Comparison of ENCODE assay signal across 10 mouse cellular contexts in the genomic region with DNA sequence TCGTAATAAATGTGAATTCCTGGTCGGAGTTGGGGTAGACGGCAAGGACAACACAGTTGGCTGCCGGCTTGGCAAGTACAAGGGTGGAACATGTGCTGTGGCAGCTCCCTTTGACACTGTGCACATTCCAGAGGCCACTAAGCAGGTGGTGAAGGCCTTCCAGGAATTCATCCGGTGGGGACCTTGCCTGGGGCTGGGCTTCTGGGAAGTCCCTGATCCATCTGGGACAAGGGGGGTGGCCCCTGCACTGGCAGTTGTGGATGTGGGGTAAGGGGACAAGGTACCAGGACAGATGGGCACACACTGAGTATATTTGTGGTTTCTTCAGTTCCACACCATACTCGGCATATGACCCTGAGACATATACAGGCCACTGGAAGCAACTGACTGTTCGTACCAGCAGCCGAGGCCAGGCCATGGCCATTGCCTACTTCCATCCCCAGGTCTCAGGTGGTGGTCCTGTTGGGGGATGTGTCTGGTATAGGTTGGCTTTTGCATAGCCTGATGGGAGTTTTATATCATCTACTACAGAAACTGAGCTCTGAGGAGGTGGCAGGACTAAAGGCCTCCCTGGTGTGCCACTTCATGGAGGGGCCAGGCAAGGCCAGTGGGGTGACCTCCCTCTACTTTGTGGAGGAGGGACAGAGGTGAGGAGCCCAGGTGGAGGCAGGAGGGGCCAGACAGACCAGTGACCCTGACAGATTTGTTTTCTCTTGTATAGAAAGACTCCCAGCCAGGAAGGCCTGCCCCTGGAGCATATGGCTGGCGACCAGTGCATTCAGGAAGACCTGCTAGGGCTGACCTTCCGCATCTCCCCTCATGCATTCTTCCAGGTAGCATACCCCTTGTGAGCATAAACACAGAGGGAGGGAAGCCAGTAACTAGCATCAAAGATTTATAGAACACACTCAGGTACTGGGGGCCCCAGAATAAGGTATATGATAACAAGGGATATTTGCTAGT. TPM values are rescaled to one million over a fixed set of nuclear protein-coding genes. Genes with fewer than 3 reads are reported as not detected.
A peak's percentile ranks its signal among the peaks of the same experiment; 100 is the strongest.
DNase-seq lines count a peak whose midpoint lies in the region; ATAC-seq lines count a peak whose summit lies in the region.
"Had no signal": no experiment of that assay in that cellular context is flagged by ENCODE, and none has a peak within 500 bp of the region (broad histone marks: within the 10 kb centered on the region; RNA-seq: fewer than 3 reads in every experiment).

No protein-coding gene starts in this region.

- H3K9ac ChIP-seq in stomach, embryonic 16.5 days (ENCODE audit: low read length): peak overlapping the region; percentile 38; the same call in 1 of the 2 replicates

- WGBS in stomach, embryonic 16.5 days: 58% methylated on average over 10 of the region's 10 CpGs

- no peak for ATAC-seq in stomach, embryonic 16.5 days (ENCODE audit: insufficient read depth, low FRiP score)
- ATAC-seq in inflammation-experienced regulatory T-cells, adult 6 months: no peak

- H3K4me2 ChIP-seq in stomach, embryonic 16.5 days (ENCODE audit: low read depth, low read length): peak overlapping the region; percentile 93

- peak; percentile 31 for DNase-seq in embryo, embryonic 9.5 days (ENCODE audit: extremely low spot score)
- no peak for DNase-seq in embryo, embryonic 10 days (ENCODE audit: low spot score)
- DNase-seq in retina, postnatal 1 day: peak; percentile 25
- no peak for DNase-seq in retina, embryonic 14.5 days (ENCODE audit: low spot score)
- peak; percentile 16 for DNase-seq in liver
- DNase-seq in lung, postnatal 10 days: no peak
- DNase-seq: lung, postnatal 4 days had no signal

- H3K4me1 ChIP-seq in stomach, embryonic 16.5 days (ENCODE audit: control insufficient read depth, insufficient read depth, low read length): peaks cover 30% of the 10 kb centered on the region

- H3K36me3 ChIP-seq in stomach, embryonic 16.5 days (ENCODE audit: control insufficient read depth, insufficient read depth, low read length): peaks cover 18% of the 10 kb centered on the region; the same call in 1 of the 2 replicates

- peak overlapping the region; percentile 22; the same call in 1 of the 2 replicates for H3K27ac ChIP-seq in stomach, embryonic 16.5 days (ENCODE audit: low read length)

- H3K27me3 ChIP-seq in stomach, embryonic 16.5 days (ENCODE audit: control insufficient read depth, insufficient read depth, low read length): no peaks in the 10 kb centered on the region

- H3K4me3 ChIP-seq in stomach, embryonic 16.5 days (replicated peaks; ENCODE audit: low read length): peak overlapping the region; percentile 83

- H3K9me3 ChIP-seq in stomach, embryonic 16.5 days (replicated peaks; ENCODE audit: control insufficient read depth, low read length): no peaks in the 10 kb centered on the region

RNA-seq across cellular contexts. Expression of a gene that starts 2.6 kb away (rescaled TPM):
- polyA plus RNA-seq in stomach, embryonic 16.5 days (2015; fragmentation: Nextera tagmentation; extraction: Ambion mirVana): 370 and 425 TPM in 2 replicates
- polyA plus RNA-seq in inflammation-experienced regulatory T-cells, adult 6 months (2017; shearing (Covaris generic)): 100 to 1,000 TPM; 141 to 268 (median 158) TPM

RNA-seq across cellular contexts. Expression of a gene that starts 2.6 kb away (rescaled TPM):
- polyA plus RNA-seq in stomach, embryonic 16.5 days (2015; fragmentation: Nextera tagmentation; extraction: Ambion mirVana): 98.8 and 99.1 TPM in 2 replicates
- 10 to 100 TPM; 31.1 to 45.8 (median 38.5) TPM for polyA plus RNA-seq in inflammation-experienced regulatory T-cells, adult 6 months (2017; shearing (Covaris generic))

RNA-seq across cellular contexts. Expression of a gene that starts 7.0 kb away (rescaled TPM):
- polyA plus RNA-seq in stomach, embryonic 16.5 days (2015; fragmentation: Nextera tagmentation; extraction: Ambion mirVana): not detected in 2 replicates
- polyA plus RNA-seq in inflammation-experienced regulatory T-cells, adult 6 months (2017; shearing (Covaris generic)): not detected
- polyA plus RNA-seq: brain, embryonic 14.5 days had no signal

RNA-seq across cellular contexts. Expression of a gene that starts 16.2 kb away (rescaled TPM):
- polyA plus RNA-seq in stomach, embryonic 16.5 days (2015; fragmentation: Nextera tagmentation; extraction: Ambion mirVana): 5.0 and 6.9 TPM in 2 replicates
- polyA plus RNA-seq in inflammation-experienced regulatory T-cells, adult 6 months (2017; shearing (Covaris generic)): 1 to 10 TPM in 2 of 3 experiments, under 1 TPM in 1; 0.67 to 1.7 (median 1.5) TPM

RNA-seq across cellular contexts. Expression of a gene that starts 33.4 kb away (rescaled TPM):
- not detected in 2 replicates for polyA plus RNA-seq in stomach, embryonic 16.5 days (2015; fragmentation: Nextera tagmentation; extraction: Ambion mirVana)
- polyA plus RNA-seq in inflammation-experienced regulatory T-cells, adult 6 months (2017; shearing (Covaris generic)): not detected
- polyA plus RNA-seq: brain, embryonic 14.5 days had no signal

Comparison
In these comparisons a context has a peak if more than half of its experiments do, and no peak if none do; other contexts are left out.
1. DNase-seq: peak in embryo, embryonic 9.5 days (single experiment), retina, postnatal 1 day (single experiment) and liver (single experiment); none in embryo, embryonic 10 days (single experiment), retina, embryonic 14.5 days (single experiment) and lung, postnatal 10 days (single experiment).